Mouse (Mus musculus) kidney, postnatal 14 days (tissue): Measurements from ENCODE around the gene Usp48.

Experiments used
- DNase-seq: peaks from one replicate; pipeline ENCODE4 v3.0.0; 2022; ENCODE audit warnings: mixed read lengths

Gene Usp48

DNA sequence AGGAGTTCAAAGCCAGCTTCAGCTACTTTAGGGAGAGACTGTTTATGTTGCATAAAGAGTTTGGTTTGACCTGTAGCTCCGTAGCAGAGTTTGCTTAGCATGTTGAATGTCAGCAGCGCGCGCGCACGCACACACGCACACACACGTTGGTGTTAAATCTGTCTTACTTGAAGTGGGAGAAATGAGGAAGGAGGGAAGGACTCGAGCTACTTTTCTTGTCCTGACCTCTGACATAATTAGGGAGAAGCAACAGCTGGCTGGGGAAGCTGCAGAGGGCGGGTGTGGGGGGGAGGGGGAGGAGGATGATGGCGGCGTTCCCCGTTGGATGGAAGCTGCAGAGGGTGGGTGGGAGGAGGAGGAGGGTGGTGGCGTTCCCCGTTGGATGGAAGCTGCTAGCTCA lies 16.7 kb downstream of the Usp48 start:
- DNase-seq, result peak; percentile 37

- no peak for DNase-seq
Measured at GRCm38 (mm10) chr4:137622847-137623246, 29.3 kb downstream of the Usp48 start.

GRCm38 (mm10) chr4:137627476-137628235 lies 34.1 kb downstream of the Usp48 start:
- DNase-seq, result no peak

GRCm38 (mm10) chr4:137628400-137628799 lies 34.8 kb downstream of the Usp48 start:
- no peak for DNase-seq

GRCm38 (mm10) chr4:137629354-137629753 lies 35.8 kb downstream of the Usp48 start:
- no peak for DNase-seq

DNA sequence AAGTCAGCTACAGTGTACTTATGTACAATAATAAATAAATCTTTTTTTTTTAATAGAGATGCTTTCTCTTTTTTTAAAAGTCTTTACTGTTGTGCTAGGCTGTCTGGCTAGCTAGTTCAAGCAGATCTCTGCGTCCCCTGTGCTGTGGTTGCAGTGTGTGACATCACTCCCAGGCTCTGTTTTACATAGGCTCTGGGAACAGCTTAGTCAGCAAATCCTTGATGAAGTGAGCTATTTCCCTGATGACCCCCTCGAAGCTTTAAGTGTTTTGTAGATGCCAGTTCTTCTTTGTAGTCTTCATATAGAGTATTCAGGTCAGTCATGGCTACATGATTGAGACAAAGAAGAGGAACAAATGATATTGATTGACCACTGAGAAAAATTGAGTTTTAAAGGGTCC lies 36.6 kb downstream of the Usp48 start:
- DNase-seq, result no peak

- peak; percentile 35 for DNase-seq
Measured at GRCm38 (mm10) chr4:137631596-137631995, 38.0 kb downstream of the Usp48 start.

GRCm38 (mm10) chr4:137633394-137633793 lies 39.8 kb downstream of the Usp48 start:
- no peak for DNase-seq

DNA sequence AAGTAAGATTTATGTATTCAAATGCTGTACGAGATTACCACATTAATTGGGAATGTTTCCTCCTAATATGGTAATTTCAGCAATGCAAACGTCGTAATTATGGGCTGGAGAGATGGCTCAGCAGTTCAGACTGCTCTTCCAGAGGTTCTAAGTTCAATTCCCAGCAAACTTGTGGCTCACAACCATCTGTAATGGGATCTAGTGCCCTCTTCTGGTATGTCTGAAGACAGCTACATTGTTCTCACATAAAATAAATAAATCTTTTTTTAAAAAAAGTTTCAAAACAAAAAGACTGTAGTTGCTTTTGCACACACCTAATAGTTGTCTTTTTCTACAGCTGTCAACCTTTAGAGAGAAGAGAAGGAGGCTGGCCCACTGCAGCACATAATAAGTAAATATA lies 43.0 kb downstream of the Usp48 start:
- no peak for DNase-seq

GRCm38 (mm10) chr4:137641556-137641955 lies 48.0 kb downstream of the Usp48 start:
- DNase-seq, result no peak

DNA sequence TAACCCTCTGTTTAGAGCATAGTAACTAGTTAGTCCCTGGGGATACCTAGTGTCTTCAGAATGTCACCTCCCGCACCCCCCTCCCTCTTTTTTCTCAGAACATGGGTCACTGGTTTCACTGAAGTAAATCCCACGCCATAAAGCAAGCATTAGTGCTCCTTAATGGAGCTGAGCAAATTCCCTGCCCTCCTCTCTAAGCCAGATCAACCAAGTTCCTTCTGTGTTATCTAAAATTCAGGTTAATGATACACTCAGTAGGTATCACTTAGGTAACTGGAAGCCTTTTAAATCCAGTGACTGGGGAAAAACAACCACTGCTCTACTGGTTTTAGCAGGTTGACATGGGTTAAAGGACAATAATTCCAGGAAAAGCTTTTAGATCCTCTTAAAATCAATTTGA lies 48.5 kb downstream of the Usp48 start:
- no peak for DNase-seq

DNA sequence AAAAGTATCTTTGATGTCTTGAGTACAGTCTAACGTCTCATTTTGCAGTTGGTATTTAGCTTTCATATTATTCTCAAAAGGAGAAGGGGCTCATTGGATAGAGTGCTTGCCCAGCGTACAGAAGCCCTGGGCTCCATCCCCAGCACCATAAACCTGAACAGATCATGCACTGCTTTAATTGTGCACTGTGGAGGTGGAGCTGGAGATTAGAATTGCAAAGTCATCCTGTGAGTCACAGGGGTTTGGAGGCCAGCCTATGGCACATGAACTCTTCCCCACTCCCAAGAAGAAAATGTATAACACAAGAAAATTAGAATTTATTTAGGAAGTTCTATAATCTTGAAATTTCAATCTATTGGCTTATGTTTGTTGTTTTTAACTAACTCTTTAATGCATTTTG lies 49.9 kb downstream of the Usp48 start:
- DNase-seq, result no peak

DNA sequence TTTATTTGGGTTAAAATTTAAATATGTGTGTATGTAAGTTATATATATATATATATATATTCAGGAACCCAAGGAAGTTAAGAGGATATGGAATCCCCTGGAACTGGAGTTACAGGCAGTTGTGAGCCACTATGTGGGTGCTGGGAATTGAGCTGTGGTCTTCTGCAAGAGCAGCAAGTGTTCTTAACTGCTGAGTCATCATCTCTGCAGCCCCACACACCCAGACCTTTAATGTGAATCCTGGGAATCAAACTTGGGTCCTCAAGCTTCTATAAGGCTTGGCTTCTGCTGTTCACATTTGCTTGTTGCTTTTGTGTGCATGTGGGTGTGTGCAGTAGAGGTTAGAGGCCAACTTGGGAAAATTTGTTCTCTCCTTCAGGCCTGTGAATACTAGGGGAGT lies 52.7 kb downstream of the Usp48 start:
- DNase-seq, result no peak

GRCm38 (mm10) chr4:137647648-137648047 lies 54.1 kb downstream of the Usp48 start:
- DNase-seq, result no peak

- no peak for DNase-seq
Measured at GRCm38 (mm10) chr4:137648230-137648629, 54.7 kb downstream of the Usp48 start.

DNA sequence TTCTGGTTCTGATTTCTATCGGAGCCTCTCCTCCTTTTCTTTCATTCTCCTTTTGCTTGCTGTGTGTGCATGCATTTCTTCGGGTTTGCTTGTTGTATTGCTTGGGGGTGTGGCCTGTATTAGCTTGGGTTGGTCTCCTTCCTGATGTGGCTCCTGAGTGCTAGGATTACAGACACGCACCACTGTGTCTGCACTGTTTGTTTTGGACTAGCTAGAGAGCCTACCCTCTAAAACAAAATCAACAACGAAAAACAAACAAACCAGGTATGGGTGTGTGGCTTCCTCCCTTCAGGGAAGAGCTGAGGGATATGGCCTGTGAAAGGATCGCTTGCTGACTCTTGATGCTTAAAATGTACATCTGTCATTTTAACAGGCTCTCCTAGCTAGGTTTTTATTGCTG lies 57.4 kb downstream of the Usp48 start:
- DNase-seq, result no peak

DNA sequence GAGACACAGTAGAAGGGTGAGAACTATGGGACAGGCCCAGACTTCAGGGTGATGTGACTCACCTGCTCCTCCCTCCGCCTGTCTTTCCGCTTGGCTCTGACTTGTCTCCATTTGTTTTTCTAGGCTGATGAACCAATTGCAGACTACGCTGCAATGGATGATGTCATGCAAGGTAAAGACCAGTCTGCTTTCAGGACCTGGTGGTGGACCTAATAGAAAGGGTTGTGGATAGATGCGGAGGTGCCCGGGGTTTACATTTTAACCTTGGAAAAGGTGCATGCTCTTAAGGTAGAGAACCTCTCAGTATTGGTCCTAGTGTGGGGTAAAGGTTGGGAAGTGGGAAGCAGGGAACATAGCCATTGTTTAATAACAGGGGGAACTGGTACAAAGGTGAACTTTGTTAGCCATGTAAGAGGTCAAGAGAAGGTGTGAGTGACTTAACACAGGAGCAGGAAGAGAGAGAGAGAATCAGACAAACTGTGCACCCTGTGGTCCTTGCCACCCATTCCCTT lies 59.3 kb downstream of the Usp48 start:
- DNase-seq, result no peak

DNA sequence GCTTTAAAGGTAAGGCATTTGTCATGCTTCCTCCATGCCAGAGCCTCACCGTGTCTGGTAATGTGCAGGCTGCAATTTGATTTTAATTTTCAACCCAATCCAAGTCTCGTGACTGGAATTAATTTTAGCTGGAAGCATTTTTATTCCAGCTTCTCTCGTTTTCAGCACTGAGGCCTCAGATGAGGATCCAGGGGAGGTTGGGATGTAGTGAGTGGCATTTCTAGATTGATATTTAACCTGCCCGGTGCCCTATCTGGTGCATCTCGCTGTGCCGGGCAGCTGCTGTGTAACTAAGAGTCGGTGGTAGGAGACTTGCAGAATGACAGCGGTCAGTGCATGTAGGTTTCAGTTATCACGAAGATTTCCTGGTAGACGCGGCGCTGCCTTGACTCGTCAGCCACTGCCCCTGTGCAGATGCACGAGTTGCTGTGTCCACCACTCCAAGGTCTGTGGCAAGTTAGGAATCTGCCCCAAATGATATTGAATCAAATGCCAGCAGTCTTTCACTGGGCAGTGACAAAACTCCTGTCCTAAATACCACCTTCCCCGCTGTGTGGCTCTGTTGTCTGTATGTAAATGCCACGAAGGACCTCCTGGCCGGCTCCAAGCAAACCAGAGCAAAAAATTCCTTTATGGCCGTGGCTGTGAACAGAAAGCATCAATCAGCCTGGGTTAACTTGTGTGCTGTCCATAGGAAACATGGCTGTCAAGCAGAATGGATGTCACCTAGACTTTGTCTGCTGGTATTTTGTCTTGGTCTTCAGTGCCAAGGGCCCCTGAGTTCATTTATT lies 61.9 kb downstream of the Usp48 start:
- DNase-seq, result no peak

DNA sequence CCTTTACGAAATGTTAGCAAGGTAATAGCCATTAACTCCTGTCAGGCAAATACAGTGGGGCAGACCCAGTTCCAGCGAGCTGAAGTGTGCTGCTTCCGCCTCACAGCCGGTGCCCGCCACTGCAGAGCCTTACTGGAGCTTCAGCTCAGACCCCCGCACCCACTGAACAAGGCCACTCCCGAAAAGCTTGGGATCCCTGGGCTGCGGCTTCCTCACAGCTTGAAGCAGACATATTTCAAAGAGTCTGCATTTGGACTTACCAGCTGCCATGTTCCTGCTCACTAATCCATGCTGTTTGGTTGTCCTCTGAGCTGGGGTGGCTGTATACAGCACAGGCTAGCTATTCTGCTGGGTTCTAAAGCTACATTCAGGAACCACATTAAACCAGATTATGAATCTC lies 64.1 kb downstream of the Usp48 start:
- no peak for DNase-seq

DNA sequence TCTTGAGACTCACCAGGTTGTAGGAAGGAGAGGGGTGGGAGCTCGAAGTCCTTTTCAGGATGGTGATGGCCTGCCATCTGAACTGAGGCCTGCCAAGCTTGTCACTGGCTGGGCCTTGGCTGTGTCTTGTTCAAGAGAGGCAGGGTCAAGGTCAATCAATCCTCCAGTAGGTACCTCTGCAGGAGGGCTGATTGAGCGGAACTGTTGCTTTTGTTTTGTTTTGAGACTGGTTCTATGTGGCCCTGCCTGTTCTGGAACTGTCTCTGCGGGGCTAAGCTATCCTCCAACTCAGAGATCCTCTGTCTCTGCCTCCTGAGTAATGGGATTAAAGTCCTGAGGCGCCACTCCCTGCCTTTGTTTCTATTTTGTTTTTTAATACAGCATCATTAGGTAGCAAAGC lies 66.0 kb downstream of the Usp48 start:
- no peak for DNase-seq

DNA sequence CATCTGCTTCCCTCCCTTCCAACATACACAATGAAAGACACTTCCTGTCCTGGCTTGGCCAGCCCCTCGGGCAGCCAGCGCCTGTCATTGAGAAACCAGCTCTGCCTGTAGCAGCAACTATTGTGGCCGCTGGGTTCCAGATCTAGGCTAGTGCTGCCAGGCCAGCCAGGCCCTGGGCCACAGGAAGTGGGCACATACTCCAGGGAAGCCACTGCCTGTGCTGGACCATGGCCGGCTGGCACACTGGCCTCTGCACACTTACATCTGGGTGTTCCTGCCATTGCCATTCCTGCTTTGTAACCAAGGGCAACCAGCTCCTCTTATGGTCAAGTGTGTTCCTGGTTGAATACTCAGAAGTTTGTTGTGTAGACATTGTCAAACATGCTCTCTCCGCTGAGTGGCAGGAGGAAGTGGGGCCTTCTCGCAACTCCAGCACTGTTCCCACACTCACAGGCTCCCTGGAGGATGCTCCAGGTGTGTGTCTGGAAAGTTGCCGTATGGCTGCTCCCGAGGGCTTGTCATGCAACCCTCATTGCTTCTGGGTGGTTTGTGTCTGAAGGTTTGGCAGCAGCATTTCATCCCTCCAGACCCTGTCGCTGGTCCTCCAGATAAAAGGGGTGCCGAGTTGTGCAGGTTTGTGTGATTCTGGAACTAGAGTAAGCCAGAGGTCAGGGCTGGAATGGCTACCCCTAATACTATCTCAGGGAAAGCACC lies 67.0 kb downstream of the Usp48 start:
- no peak for DNase-seq

- DNase-seq, result no peak
Measured at GRCm38 (mm10) chr4:137661078-137661450, 67.5 kb downstream of the Usp48 start.

DNA sequence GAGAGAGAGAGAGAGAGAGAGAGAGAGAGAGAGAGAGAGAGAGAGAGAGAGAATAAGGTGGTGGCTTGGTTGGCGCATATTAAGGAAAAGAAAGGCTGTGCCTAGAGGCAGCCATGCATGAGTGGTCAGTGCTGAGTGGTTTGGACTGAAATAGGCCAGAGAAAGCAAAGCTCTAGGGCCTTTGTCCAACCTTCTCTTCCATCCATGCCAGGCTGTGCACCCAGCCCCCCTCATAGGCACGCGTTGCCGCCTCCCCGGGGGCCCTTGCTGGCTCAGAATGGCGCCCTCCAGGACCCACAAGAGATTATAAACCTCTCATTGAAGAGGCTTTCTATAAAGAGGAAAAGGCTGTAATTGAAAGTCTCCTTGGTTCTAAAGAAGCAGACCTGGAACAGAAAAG lies 68.0 kb downstream of the Usp48 start:
- DNase-seq, result peak; percentile 62

- DNase-seq, result no peak
Measured at GRCm38 (mm10) chr4:137663491-137663890, 69.9 kb downstream of the Usp48 start.
